Mouse (Mus musculus) heart, postnatal 0 days (tissue): Measurements from ENCODE around the gene Tmc6.
"Not testable (repeated sequence)": the region's sequence is repeated elsewhere in the genome, so short reads cannot be mapped to it uniquely, and the experiment has no call there.

Source experiments
- CTCF ChIP-seq: IDR thresholded peaks from 2 replicates; pipeline ENCODE4 v1.5.1; 2016; ENCODE audit warnings: antibody characterized with exemption, control low read depth, low read depth
- EP300 ChIP-seq: IDR thresholded peaks from 2 replicates; pipeline ENCODE4 v1.6.1; 2016; ENCODE audit warnings: antibody characterized with exemption, low read depth

DNA sequence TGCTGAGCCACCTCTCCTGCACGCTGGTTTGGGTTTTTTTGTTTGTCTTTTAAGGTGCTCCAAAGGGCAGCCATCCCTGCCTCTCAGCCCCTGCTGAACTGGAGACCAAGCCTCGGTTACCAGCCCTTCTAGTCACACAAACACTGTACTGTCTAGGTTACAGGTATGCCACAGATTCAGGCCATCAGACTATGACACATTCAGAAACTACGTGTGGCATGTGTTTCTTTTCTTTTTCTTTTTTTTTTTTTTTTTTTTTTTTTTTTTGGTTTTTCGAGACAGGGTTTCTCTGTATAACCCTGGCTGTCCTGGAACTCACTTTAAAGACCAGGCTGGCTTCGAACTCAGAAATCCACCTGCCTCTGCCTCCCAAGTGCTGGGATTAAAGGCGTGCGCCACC, 6.5 kb upstream of the Tmc6 start:
- not testable (repeated sequence) for TF ChIP-seq CTCF, EP300
